Mouse (Mus musculus): ENCODE data around the gene Tmem150c. TPM values are rescaled to one million over a fixed set of nuclear protein-coding genes. Genes with fewer than 3 reads are reported as not detected.

Gene Tmem150c
- total RNA-seq, 1 experiment: 0.22 TPM

GRCm38 (mm10) chr5:100060876-100061275 lies 98.7 kb downstream of the Tmem150c start:
- Histone ChIP-seq H3K36me3 (ENCODE audit: control insufficient read depth, insufficient read depth, low read length, poor library complexity, severe bottlenecking) (peaks cover 53% of the 10 kb centered on the region), H3K27ac (ENCODE audit: insufficient read depth, low read depth, low read length, poor library complexity, severe bottlenecking) (no peak overlapping the region), H3K4me3 (ENCODE audit: insufficient read depth in 1 of 2, low read depth in 1 of 2, low read length in 2 of 2, poor library complexity in 1 of 2, severe bottlenecking in 1 of 2) (no peak overlapping the region), H3K9ac (ENCODE audit: insufficient read depth, low read depth, low read length, poor library complexity, severe bottlenecking) (no peak overlapping the region), H3K9me3 (ENCODE audit: control insufficient read depth, insufficient read depth, low read depth, low read length) (no peaks in the 10 kb centered on the region), H3K4me1 (ENCODE audit: control insufficient read depth in 2 of 2, insufficient read depth in 2 of 2, low read length in 2 of 2, poor library complexity in 1 of 2) (peaks cover 0 to 4% of the 10 kb centered on the region in 2 experiments; a peak in 1 of 4 replicates)
- no peak for DNase-seq (ENCODE audit: low read depth, low spot score)
- in situ Hi-C loops (cut with MboI; ENCODE audit: low sequenced_read_pairs in 2 of 2, unreplicated experiment in 2 of 2): loop anchor here in 1 of 2 experiments (25.0 kb wide), 1 partner anchor 101 kb away; the partner anchor contains the start of gene Tmem150c
- TF ChIP-seq HCFC1 (IDR thresholded peaks at IDR 0.05; ENCODE audit: borderline replicate concordance, insufficient read depth, low read length) (no peak), CHD2 (IDR thresholded peaks at IDR 0.05; ENCODE audit: low read depth, low read length) (no peak), ZNF384 (IDR thresholded peaks at IDR 0.05; ENCODE audit: low read depth, low read length) (no peak), MAFK (IDR thresholded peaks at IDR 0.05; ENCODE audit: insufficient read depth, low read depth, low read length) (no peak), ZC3H11A (IDR thresholded peaks at IDR 0.05; ENCODE audit: borderline replicate concordance, low read depth, low read length) (no peak)

- Histone ChIP-seq H3K4me3 (ENCODE audit: insufficient read depth in 1 of 2, low read depth in 1 of 2, low read length in 2 of 2, poor library complexity in 1 of 2, severe bottlenecking in 1 of 2) (no peak overlapping the region), H3K36me3 (ENCODE audit: control insufficient read depth, insufficient read depth, low read length, poor library complexity, severe bottlenecking) (peaks cover 44% of the 10 kb centered on the region), H3K4me1 (ENCODE audit: control insufficient read depth in 2 of 2, insufficient read depth in 2 of 2, low read length in 2 of 2, poor library complexity in 1 of 2) (peaks cover 3 to 15% of the 10 kb centered on the region in 2 experiments; a peak in 2 of 4 replicates), H3K27ac (ENCODE audit: insufficient read depth, low read depth, low read length, poor library complexity, severe bottlenecking) (no peak overlapping the region), H3K9me3 (ENCODE audit: control insufficient read depth, insufficient read depth, low read depth, low read length) (no peaks in the 10 kb centered on the region), H3K9ac (ENCODE audit: insufficient read depth, low read depth, low read length, poor library complexity, severe bottlenecking) (no peak overlapping the region)
- in situ Hi-C loops (cut with MboI; ENCODE audit: low sequenced_read_pairs in 2 of 2, unreplicated experiment in 2 of 2): loop anchor here in 1 of 2 experiments (25.0 kb wide), 1 partner anchor 103 kb away; the partner anchor contains the start of gene Tmem150c
- no peak for DNase-seq (ENCODE audit: low read depth, low spot score)
- TF ChIP-seq CHD2 (IDR thresholded peaks at IDR 0.05; ENCODE audit: low read depth, low read length) (no peak), MAFK (IDR thresholded peaks at IDR 0.05; ENCODE audit: insufficient read depth, low read depth, low read length) (no peak), ZNF384 (IDR thresholded peaks at IDR 0.05; ENCODE audit: low read depth, low read length) (no peak), HCFC1 (IDR thresholded peaks at IDR 0.05; ENCODE audit: borderline replicate concordance, insufficient read depth, low read length) (no peak), ZC3H11A (IDR thresholded peaks at IDR 0.05; ENCODE audit: borderline replicate concordance, low read depth, low read length) (no peak)
These were observed 100.3 kb downstream of the Tmem150c start for GRCm38 (mm10) chr5:100059326-100059725.

- no peak for DNase-seq (ENCODE audit: low read depth, low spot score)
- peaks cover 3 to 16% of the 10 kb centered on the region in 2 experiments; a peak in 2 of 4 replicates for H3K4me1 ChIP-seq (ENCODE audit: control insufficient read depth in 2 of 2, insufficient read depth in 2 of 2, low read length in 2 of 2, poor library complexity in 1 of 2)
- no peaks in the 10 kb centered on the region for H3K9me3 ChIP-seq (ENCODE audit: control insufficient read depth, insufficient read depth, low read depth, low read length)
- no peak overlapping the region for H3K9ac ChIP-seq (ENCODE audit: insufficient read depth, low read depth, low read length, poor library complexity, severe bottlenecking)
- no peak overlapping the region for H3K27ac ChIP-seq (ENCODE audit: insufficient read depth, low read depth, low read length, poor library complexity, severe bottlenecking)
- H3K36me3 ChIP-seq (ENCODE audit: control insufficient read depth, insufficient read depth, low read length, poor library complexity, severe bottlenecking): peaks cover 38% of the 10 kb centered on the region
- no peak overlapping the region for H3K4me3 ChIP-seq (ENCODE audit: insufficient read depth in 1 of 2, low read depth in 1 of 2, low read length in 2 of 2, poor library complexity in 1 of 2, severe bottlenecking in 1 of 2)
- in situ Hi-C loops (cut with MboI; ENCODE audit: low sequenced_read_pairs in 2 of 2, unreplicated experiment in 2 of 2): loop anchor here in 1 of 2 experiments (25.0 kb wide), 1 partner anchor 104 kb away; the partner anchor contains the start of gene Tmem150c
- TF ChIP-seq ZC3H11A (IDR thresholded peaks at IDR 0.05; ENCODE audit: borderline replicate concordance, low read depth, low read length) (no peak), CHD2 (IDR thresholded peaks at IDR 0.05; ENCODE audit: low read depth, low read length) (no peak), MAFK (IDR thresholded peaks at IDR 0.05; ENCODE audit: insufficient read depth, low read depth, low read length) (no peak), ZNF384 (IDR thresholded peaks at IDR 0.05; ENCODE audit: low read depth, low read length) (no peak), HCFC1 (IDR thresholded peaks at IDR 0.05; ENCODE audit: borderline replicate concordance, insufficient read depth, low read length) (no peak)
These were observed 100.9 kb downstream of the Tmem150c start for GRCm38 (mm10) chr5:100058729-100059128.

GRCm38 (mm10) chr5:100057461-100058209 lies 102.0 kb downstream of the Tmem150c start:
- Histone ChIP-seq H3K4me1 (ENCODE audit: control insufficient read depth in 2 of 2, insufficient read depth in 2 of 2, low read length in 2 of 2, poor library complexity in 1 of 2) (peaks cover 3 to 19% of the 10 kb centered on the region in 2 experiments; a peak in 2 of 4 replicates), H3K9me3 (ENCODE audit: control insufficient read depth, insufficient read depth, low read depth, low read length) (no peaks in the 10 kb centered on the region), H3K27ac (ENCODE audit: insufficient read depth, low read depth, low read length, poor library complexity, severe bottlenecking) (no peak overlapping the region), H3K4me3 (ENCODE audit: insufficient read depth in 1 of 2, low read depth in 1 of 2, low read length in 2 of 2, poor library complexity in 1 of 2, severe bottlenecking in 1 of 2) (no peak overlapping the region), H3K9ac (ENCODE audit: insufficient read depth, low read depth, low read length, poor library complexity, severe bottlenecking) (no peak overlapping the region), H3K36me3 (ENCODE audit: control insufficient read depth, insufficient read depth, low read length, poor library complexity, severe bottlenecking) (peaks cover 36% of the 10 kb centered on the region)
- no peak for DNase-seq (ENCODE audit: low read depth, low spot score)
- TF ChIP-seq HCFC1 (IDR thresholded peaks at IDR 0.05; ENCODE audit: borderline replicate concordance, insufficient read depth, low read length) (no peak), ZNF384 (IDR thresholded peaks at IDR 0.05; ENCODE audit: low read depth, low read length) (no peak), CHD2 (IDR thresholded peaks at IDR 0.05; ENCODE audit: low read depth, low read length) (no peak), ZC3H11A (IDR thresholded peaks at IDR 0.05; ENCODE audit: borderline replicate concordance, low read depth, low read length) (no peak), MAFK (IDR thresholded peaks at IDR 0.05; ENCODE audit: insufficient read depth, low read depth, low read length) (no peak)
- in situ Hi-C loops (cut with MboI; ENCODE audit: low sequenced_read_pairs in 2 of 2, unreplicated experiment in 2 of 2): loop anchor here in 1 of 2 experiments (25.0 kb wide), 1 partner anchor 105 kb away; the partner anchor contains the start of gene Tmem150c
